Comparison of ENCODE assay signal across 32 mouse cellular contexts in genomic region chr1:129635146-129635545, GRCm38 (mm10).
DNase-seq lines count a peak whose midpoint lies in the region; ATAC-seq and TF ChIP-seq lines count a peak whose summit lies in the region.
"Had no signal": no experiment of that assay in that cellular context is flagged by ENCODE, and none has a peak within 500 bp of the region (broad histone marks: within the 10 kb centered on the region; RNA-seq: fewer than 3 reads in every experiment).

No protein-coding gene starts in this region.

- WGBS in forebrain, postnatal 0 days = 39% methylated on average over 4 of the region's 4 CpGs
- 50% methylated on average over 4 of the region's 4 CpGs for WGBS in forebrain, embryonic 14.5 days
- 83% methylated on average over 4 of the region's 4 CpGs for WGBS in hindbrain, embryonic 11.5 days

- H3K27me3 ChIP-seq in forebrain, postnatal 0 days (ENCODE audit: insufficient read depth, low read length) = no peaks in the 10 kb centered on the region
- H3K27me3 ChIP-seq in forebrain, embryonic 14.5 days (replicated peaks; ENCODE audit: control insufficient read depth, insufficient read depth, low read length) = no peaks in the 10 kb centered on the region
- H3K27me3 ChIP-seq in hindbrain, embryonic 11.5 days (ENCODE audit: control insufficient read depth, insufficient read depth, low read length) = no peaks in the 10 kb centered on the region
- H3K27me3 ChIP-seq: CH12.LX; embryonic facial prominence, embryonic 12.5 days; forebrain, embryonic 12.5 days; heart, embryonic 12.5 days; heart, embryonic 15.5 days had no signal

- no peak for ATAC-seq in forebrain, postnatal 0 days
- ATAC-seq in forebrain, embryonic 14.5 days = no peak
- ATAC-seq in hindbrain, embryonic 11.5 days (ENCODE audit: low FRiP score) = no peak
- ATAC-seq: activated CD4-positive, CD25-positive, alpha-beta regulatory T cell, adult 4 months; forebrain, embryonic 16.5 days; hindbrain, postnatal 0 days; intestine, postnatal 0 days had no signal

- TF ChIP-seq CTCF in forebrain, postnatal 0 days (IDR thresholded peaks at IDR 0.05; ENCODE audit: low read depth) = no peak
- no peak for TF ChIP-seq CTCF in brain, embryonic 14.5 days (IDR thresholded peaks at IDR 0.05; ENCODE audit: borderline replicate concordance, extremely low read depth, insufficient read depth, insufficient read length)

- TF ChIP-seq POLR2A in brain, embryonic 14.5 days (IDR thresholded peaks at IDR 0.05; ENCODE audit: borderline replicate concordance, extremely low read depth, insufficient read depth, insufficient read length, poor library complexity, severe bottlenecking) = no peak

- no peaks in the 10 kb centered on the region for H3K9me3 ChIP-seq in forebrain, postnatal 0 days (ENCODE audit: low read length)
- H3K9me3 ChIP-seq in forebrain, embryonic 14.5 days (replicated peaks; ENCODE audit: control insufficient read depth, low read length) = no peaks in the 10 kb centered on the region
- H3K9me3 ChIP-seq in hindbrain, embryonic 11.5 days (ENCODE audit: control insufficient read depth, low read length) = no peaks in the 10 kb centered on the region
- H3K9me3 ChIP-seq: embryonic facial prominence, embryonic 12.5 days; forebrain, embryonic 12.5 days; G1E; heart, embryonic 12.5 days; heart, embryonic 15.5 days; hindbrain, embryonic 10.5 days had no signal

- H3K4me2 ChIP-seq in forebrain, postnatal 0 days (ENCODE audit: low read depth) = no peak overlapping the region
- H3K4me2 ChIP-seq in forebrain, embryonic 14.5 days (ENCODE audit: low read length) = no peak overlapping the region
- H3K4me2 ChIP-seq in hindbrain, embryonic 11.5 days (replicated peaks; ENCODE audit: low read depth, low read length) = no peak overlapping the region
- H3K4me2 ChIP-seq: embryonic facial prominence, embryonic 12.5 days; forebrain, embryonic 12.5 days; heart, embryonic 12.5 days; heart, embryonic 15.5 days; hindbrain, embryonic 14.5 days had no signal

- H3K27ac ChIP-seq in forebrain, postnatal 0 days (ENCODE audit: low read depth, low read length) = no peak overlapping the region
- H3K27ac ChIP-seq in forebrain, embryonic 14.5 days (ENCODE audit: low read depth, low read length) = no peak overlapping the region
- H3K27ac ChIP-seq in hindbrain, embryonic 11.5 days (ENCODE audit: low read depth, low read length) = no peak overlapping the region
- H3K27ac ChIP-seq: embryonic facial prominence, embryonic 12.5 days; forebrain, embryonic 12.5 days; gastrocnemius, adult 2 months; heart, embryonic 15.5 days; hindbrain, embryonic 10.5 days; hindbrain, embryonic 14.5 days; hindbrain, postnatal 0 days had no signal

- no peak overlapping the region for H3K9ac ChIP-seq in forebrain, postnatal 0 days
- H3K9ac ChIP-seq in forebrain, embryonic 14.5 days (ENCODE audit: low read length) = no peak overlapping the region
- H3K9ac ChIP-seq in hindbrain, embryonic 11.5 days (ENCODE audit: low read depth, low read length) = no peak overlapping the region
- H3K9ac ChIP-seq: embryonic facial prominence, embryonic 12.5 days; forebrain, embryonic 12.5 days; heart, embryonic 12.5 days; heart, embryonic 15.5 days; hindbrain, embryonic 14.5 days had no signal

- no peak overlapping the region for H3K4me3 ChIP-seq in forebrain, postnatal 0 days (ENCODE audit: low read depth, low read length)
- H3K4me3 ChIP-seq in forebrain, embryonic 14.5 days (ENCODE audit: low read depth, low read length) = no peak overlapping the region
- no peak overlapping the region for H3K4me3 ChIP-seq in hindbrain, embryonic 11.5 days (ENCODE audit: low read depth, low read length)
- H3K4me3 ChIP-seq: embryonic facial prominence, embryonic 12.5 days; erythroblast, embryonic 14.5 days; forebrain, embryonic 12.5 days; gastrocnemius, adult 2 months; heart, embryonic 12.5 days; heart, embryonic 15.5 days; hindbrain, embryonic 10.5 days had no signal

- peak; percentile 27 for DNase-seq in forebrain, postnatal 0 days
- no peak for DNase-seq in forebrain, embryonic 14.5 days (ENCODE audit: low spot score)
- peak; percentile 1 for DNase-seq in right cerebral cortex, adult 18-20 months
- no peak for DNase-seq in right cerebral cortex, adult 2 months (ENCODE audit: low spot score in 2 of 2)
- DNase-seq in brain, embryonic 14.5 days (ENCODE audit: low read depth) = peak; percentile 38
- no peak for DNase-seq in hindbrain, embryonic 11.5 days (ENCODE audit: low spot score)
- DNase-seq in embryo, embryonic 10.5 days (ENCODE audit: low spot score) = no peak
- DNase-seq: adrenal gland, adult 8-10 months; adrenal gland, postnatal 25 days; B cell, adult 2 months; cerebellum, adult 11-12 months; cerebellum, adult 8-10 months; cerebellum, postnatal 10 days; cerebellum, postnatal 36 days; gastrocnemius, adult 2 months; gastrocnemius, postnatal 14 days; heart, adult 18-20 months; heart, postnatal 10 days; heart, postnatal 36 days had no signal

- H3K4me1 ChIP-seq in forebrain, postnatal 0 days (ENCODE audit: insufficient read depth) = no peaks in the 10 kb centered on the region
- H3K4me1 ChIP-seq in forebrain, embryonic 14.5 days (ENCODE audit: control insufficient read depth, insufficient read depth, low read length) = no peaks in the 10 kb centered on the region
- no peaks in the 10 kb centered on the region for H3K4me1 ChIP-seq in hindbrain, embryonic 11.5 days (replicated peaks; ENCODE audit: control insufficient read depth, insufficient read depth, low read length)
- H3K4me1 ChIP-seq: embryonic facial prominence, embryonic 12.5 days; forebrain, embryonic 12.5 days; heart, embryonic 12.5 days; heart, embryonic 15.5 days; hindbrain, embryonic 10.5 days had no signal

- no peaks in the 10 kb centered on the region for H3K36me3 ChIP-seq in forebrain, postnatal 0 days (ENCODE audit: insufficient read depth)
- H3K36me3 ChIP-seq in forebrain, embryonic 14.5 days (ENCODE audit: control insufficient read depth, insufficient read depth, low read length) = no peaks in the 10 kb centered on the region
- no peaks in the 10 kb centered on the region for H3K36me3 ChIP-seq in hindbrain, embryonic 11.5 days (ENCODE audit: control insufficient read depth, insufficient read depth, low read length)
- H3K36me3 ChIP-seq: embryonic facial prominence, embryonic 12.5 days; forebrain, embryonic 12.5 days; G1E; heart, embryonic 12.5 days; heart, embryonic 15.5 days; hindbrain, embryonic 10.5 days had no signal

Comparison
In these comparisons a context has a peak if more than half of its experiments do, and no peak if none do; other contexts are left out.
1. DNase-seq: peak in forebrain, postnatal 0 days (single experiment), right cerebral cortex, adult 18-20 months (single experiment) and brain, embryonic 14.5 days (single experiment); none in forebrain, embryonic 14.5 days (single experiment), right cerebral cortex, adult 2 months (0 of 2), hindbrain, embryonic 11.5 days (single experiment) and embryo, embryonic 10.5 days (single experiment).